Mouse (Mus musculus) lung, embryonic 15.5 days (tissue): Measurements from ENCODE around the gene Anapc13. TPM values are rescaled to one million over a fixed set of nuclear protein-coding genes. Genes with fewer than 3 reads are reported as not detected.
A peak's percentile ranks its signal among the peaks of the same experiment; 100 is the strongest.

Experiments
- ATAC-seq: fragments of 200-750 bp; cut with Nextera tagmentation; 2 replicates; pipeline ENCODE4 v1.8.0; 2017; ENCODE audit warnings: moderate number of reproducible peaks, borderline replicate concordance; ENCODE audit not compliant: low FRiP score, low TSS enrichment; ENCODE audit errors: extremely low read depth
- H3K27ac ChIP-seq: fragments of 300-500 bp; sonication (generic); 2 replicates; pipeline ENCODE4 v1.5.1; 2015; ENCODE audit warnings: moderate library complexity, mild to moderate bottlenecking, inconsistent platforms
- H3K27me3 ChIP-seq: fragments of 300-500 bp; sonication (generic); 2 replicates; pipeline ENCODE4 v1.6.1; 2015; ENCODE audit warnings: inconsistent platforms
- H3K36me3 ChIP-seq: fragments of 300-500 bp; sonication (generic); 2 replicates; pipeline ENCODE4 v1.6.1; 2015; ENCODE audit warnings: inconsistent platforms
- H3K4me1 ChIP-seq: fragments of 300-500 bp; sonication (generic); 2 replicates; pipeline ENCODE4 v1.6.1; 2015; ENCODE audit warnings: inconsistent platforms
- H3K4me2 ChIP-seq: fragments of 300-500 bp; sonication (generic); 2 replicates; pipeline ENCODE4 v1.6.1; 2015; ENCODE audit warnings: inconsistent platforms, mild to moderate bottlenecking, moderate library complexity
- H3K4me3 ChIP-seq: fragments of 300-500 bp; sonication (generic); 2 replicates; pipeline ENCODE4 v1.5.1; 2015; ENCODE audit warnings: mild to moderate bottlenecking, inconsistent platforms
- H3K9ac ChIP-seq: fragments of 300-500 bp; sonication (generic); 2 replicates; pipeline ENCODE4 v1.6.1; 2015; ENCODE audit warnings: inconsistent platforms
- H3K9me3 ChIP-seq: fragments of 300-500 bp; sonication (generic); 2 replicates; pipeline ENCODE4 v1.6.1; 2016; ENCODE audit warnings: inconsistent platforms
- WGBS: fragments of 180-500 bp; shearing (Covaris S2); methylation state at CpG from one replicate; pipeline ENCODE4 v1.1.7; 2015; 5-methylcytosine and 5-hydroxymethylcytosine counted together
- polyA plus RNA-seq: library from polyadenylated mRNA; unstranded; fragments of >200 nt; fragmentation: Nextera tagmentation; extraction: Ambion mirVana; gene quantifications from 2 replicates; pipeline ENCODE4 v1.2.1, GENCODE M21; 2015

Gene Anapc13
- 166 and 183 TPM in 2 replicates for polyA plus RNA-seq

GRCm38 (mm10) chr9:102625983-102626838 lies at the start of gene Anapc13, which contains the start of gene Cep63:
Gene Anapc13 (plus strand): TSS chr9:102626296.
Gene Cep63 (minus strand): TSS chr9:102626534.
- peak; percentile 95 for ATAC-seq
- Histone ChIP-seq H3K27me3 (no peaks in the 10 kb centered on the region), H3K4me2 (peak within 1 kb of the TSS; percentile 56), H3K36me3 (no peaks in the 10 kb centered on the region), H3K9me3 (no peaks in the 10 kb centered on the region), H3K4me1 (peaks cover 31% of the 10 kb centered on the region), H3K9ac (peak within 1 kb of the TSS; percentile 98), H3K4me3 (peak within 1 kb of the TSS; percentile 87), H3K27ac (peak within 1 kb of the TSS; percentile 97)
- under 1% methylated on average over 80 of the region's 84 CpGs for WGBS

- no peak for ATAC-seq
- WGBS = 35% methylated on average over 5 of the region's 5 CpGs
- Histone ChIP-seq H3K36me3 (no peaks in the 10 kb centered on the region), H3K4me3 (no peak overlapping the region), H3K9ac (no peak overlapping the region), H3K27ac (no peak overlapping the region), H3K4me2 (no peak overlapping the region), H3K4me1 (no peaks in the 10 kb centered on the region), H3K9me3 (no peaks in the 10 kb centered on the region), H3K27me3 (no peaks in the 10 kb centered on the region)
Observed at GRCm38 (mm10) chr9:102577480-102577879, 48.6 kb upstream of the Anapc13 start.

GRCm38 (mm10) chr9:102581921-102582469 lies 44.1 kb upstream of the Anapc13 start:
- WGBS = 81% methylated on average over 12 of the region's 12 CpGs
- Histone ChIP-seq H3K36me3 (peaks cover 25% of the 10 kb centered on the region), H3K4me2 (no peak overlapping the region), H3K9me3 (no peaks in the 10 kb centered on the region), H3K9ac (no peak overlapping the region), H3K4me3 (no peak overlapping the region), H3K27me3 (no peaks in the 10 kb centered on the region), H3K4me1 (no peaks in the 10 kb centered on the region), H3K27ac (no peak overlapping the region)
- no peak for ATAC-seq

GRCm38 (mm10) chr9:102587347-102587746 lies 38.7 kb upstream of the Anapc13 start:
- Histone ChIP-seq H3K4me1 (no peaks in the 10 kb centered on the region), H3K4me3 (no peak overlapping the region), H3K9me3 (no peaks in the 10 kb centered on the region), H3K4me2 (no peak overlapping the region), H3K9ac (no peak overlapping the region), H3K27me3 (no peaks in the 10 kb centered on the region), H3K36me3 (peaks cover 40% of the 10 kb centered on the region), H3K27ac (no peak overlapping the region)
- 60% methylated on average over 5 of the region's 5 CpGs for WGBS
- ATAC-seq = no peak

GRCm38 (mm10) chr9:102594667-102595393 lies 31.3 kb upstream of the Anapc13 start:
- Histone ChIP-seq H3K27ac (no peak overlapping the region), H3K4me3 (no peak overlapping the region), H3K9me3 (no peaks in the 10 kb centered on the region), H3K27me3 (no peaks in the 10 kb centered on the region), H3K9ac (no peak overlapping the region), H3K4me2 (no peak overlapping the region), H3K4me1 (no peaks in the 10 kb centered on the region), H3K36me3 (peaks cover 36% of the 10 kb centered on the region)
- WGBS = 45% methylated on average over 6 of the region's 6 CpGs
- ATAC-seq = no peak

- Histone ChIP-seq H3K27me3 (no peaks in the 10 kb centered on the region), H3K4me1 (no peaks in the 10 kb centered on the region), H3K36me3 (peaks cover 36% of the 10 kb centered on the region), H3K27ac (no peak overlapping the region), H3K9ac (no peak overlapping the region), H3K9me3 (no peaks in the 10 kb centered on the region), H3K4me2 (no peak overlapping the region), H3K4me3 (no peak overlapping the region)
- 74% methylated on average over 8 of the region's 8 CpGs for WGBS
- ATAC-seq = no peak
Observed at GRCm38 (mm10) chr9:102595662-102596436, 30.2 kb upstream of the Anapc13 start.

GRCm38 (mm10) chr9:102601187-102601586 lies 24.9 kb upstream of the Anapc13 start:
- Histone ChIP-seq H3K36me3 (peaks cover 26% of the 10 kb centered on the region), H3K27ac (no peak overlapping the region), H3K9ac (no peak overlapping the region), H3K4me1 (no peaks in the 10 kb centered on the region), H3K27me3 (no peaks in the 10 kb centered on the region), H3K4me2 (no peak overlapping the region), H3K9me3 (no peaks in the 10 kb centered on the region), H3K4me3 (no peak overlapping the region)
- WGBS = 85% methylated on average over 2 of the region's 2 CpGs
- no peak for ATAC-seq

GRCm38 (mm10) chr9:102601666-102602065 lies 24.4 kb upstream of the Anapc13 start:
- ATAC-seq = no peak
- no peaks in the 10 kb centered on the region for H3K4me1 ChIP-seq
- no peaks in the 10 kb centered on the region for H3K27me3 ChIP-seq
- no peaks in the 10 kb centered on the region for H3K9me3 ChIP-seq
- H3K4me2 ChIP-seq = no peak overlapping the region
- H3K27ac ChIP-seq = no peak overlapping the region
- H3K36me3 ChIP-seq = peaks cover 22% of the 10 kb centered on the region; the same call in 1 of the 2 replicates
- 79% methylated on average over 2 of the region's 2 CpGs for WGBS
- H3K4me3 ChIP-seq = no peak overlapping the region
- H3K9ac ChIP-seq = no peak overlapping the region

GRCm38 (mm10) chr9:102605162-102605561 lies 20.9 kb upstream of the Anapc13 start:
- Histone ChIP-seq H3K9ac (no peak overlapping the region), H3K4me3 (no peak overlapping the region), H3K4me2 (no peak overlapping the region), H3K36me3 (peaks cover 22% of the 10 kb centered on the region; the same call in 1 of the 2 replicates), H3K27ac (no peak overlapping the region), H3K9me3 (no peaks in the 10 kb centered on the region), H3K27me3 (no peaks in the 10 kb centered on the region), H3K4me1 (no peaks in the 10 kb centered on the region)
- 92% methylated on average over 6 of the region's 6 CpGs for WGBS
- ATAC-seq = no peak

- Histone ChIP-seq H3K4me2 (no peak overlapping the region), H3K36me3 (peaks cover 14% of the 10 kb centered on the region; the same call in 1 of the 2 replicates), H3K27ac (no peak overlapping the region), H3K9me3 (no peaks in the 10 kb centered on the region), H3K4me1 (no peaks in the 10 kb centered on the region), H3K4me3 (no peak overlapping the region), H3K9ac (no peak overlapping the region), H3K27me3 (no peaks in the 10 kb centered on the region)
- WGBS = 60% methylated on average over 5 of the region's 5 CpGs
- no peak for ATAC-seq
Observed at GRCm38 (mm10) chr9:102607471-102607870, 18.6 kb upstream of the Anapc13 start.

GRCm38 (mm10) chr9:102609221-102609620 lies 16.9 kb upstream of the Anapc13 start:
- ATAC-seq = no peak
- Histone ChIP-seq H3K27ac (no peak overlapping the region), H3K4me2 (no peak overlapping the region), H3K9ac (no peak overlapping the region), H3K27me3 (no peaks in the 10 kb centered on the region), H3K4me3 (no peak overlapping the region), H3K36me3 (peaks cover 26% of the 10 kb centered on the region), H3K9me3 (no peaks in the 10 kb centered on the region), H3K4me1 (no peaks in the 10 kb centered on the region)
- 85% methylated on average over 3 of the region's 3 CpGs for WGBS
